Mouse (Mus musculus) adrenal gland, postnatal 14 days (tissue): Measurements from ENCODE around the gene Pde3b. TPM values are rescaled to one million over a fixed set of nuclear protein-coding genes. Genes with fewer than 3 reads are reported as not detected.
A peak's percentile ranks its signal among the peaks of the same experiment; 100 is the strongest.
"Not testable (repeated sequence)": the region's sequence is repeated elsewhere in the genome, so short reads cannot be mapped to it uniquely, and the experiment has no call there.

Experiments
- DNase-seq: peaks from one replicate; pipeline ENCODE4 v3.0.0; 2021; ENCODE audit warnings: mixed read lengths
- long read RNA-seq, 2 experiments: library from polyadenylated mRNA; stranded (forward); transcript quantifications; one replicate each; pipeline ENCODE4 v2.0.0; 2021
- total RNA-seq: library from RNA; stranded (reverse); gene quantifications from 2 replicates; pipeline ENCODE4 v1.2.3, GENCODE M21; 2021

Pde3b gene
- 55.5 and 64.4 TPM in 2 replicates for total RNA-seq
- long read RNA-seq, experiment 1, full-length matches to known transcripts, result 1 of 9 reads
- long read RNA-seq, experiment 1, partial matches to known transcripts, result 2 of 9 reads
- long read RNA-seq, experiment 1, other reads (novel, unspliced or antisense), result 6 of 9 reads
- long read RNA-seq, experiment 2, full-length matches to known transcripts, result 3 of 16 reads
- long read RNA-seq, experiment 2, partial matches to known transcripts, result 4 of 16 reads
- long read RNA-seq, experiment 2, other reads (novel, unspliced or antisense), result 9 of 16 reads

GRCm38 (mm10) chr7:114414421-114415335 lies at the start of gene Pde3b:
Pde3b (plus strand) TSS chr7:114415281.
- peak; percentile 81 for DNase-seq

- peak; percentile 39 for DNase-seq
These were observed 13.0 kb upstream of the Pde3b start for GRCm38 (mm10) chr7:114402130-114402529.

GRCm38 (mm10) chr7:114415336-114416020 lies 397 bp downstream of the Pde3b start:
- peak; percentile 53 for DNase-seq

- peak; percentile 41 for DNase-seq
These were observed 1.2 kb downstream of the Pde3b start for GRCm38 (mm10) chr7:114416021-114416845.

- DNase-seq, result not testable (repeated sequence)
These were observed 4.2 kb downstream of the Pde3b start for GRCm38 (mm10) chr7:114419331-114419730.

- no peak for DNase-seq
These were observed 5.8 kb downstream of the Pde3b start for GRCm38 (mm10) chr7:114420918-114421317.

GRCm38 (mm10) chr7:114422224-114422623 lies 7.1 kb downstream of the Pde3b start:
- DNase-seq, result no peak

- DNase-seq, result no peak
These were observed 14.7 kb downstream of the Pde3b start for GRCm38 (mm10) chr7:114429768-114430167.

GRCm38 (mm10) chr7:114431966-114432365 lies 16.9 kb downstream of the Pde3b start:
- no peak for DNase-seq

- no peak for DNase-seq
These were observed 24.6 kb downstream of the Pde3b start for GRCm38 (mm10) chr7:114439726-114440125.

- DNase-seq, result no peak
These were observed 25.4 kb downstream of the Pde3b start for GRCm38 (mm10) chr7:114440494-114440893.

GRCm38 (mm10) chr7:114452876-114453275 lies 37.8 kb downstream of the Pde3b start:
- no peak for DNase-seq

GRCm38 (mm10) chr7:114453300-114453990 lies 38.4 kb downstream of the Pde3b start:
- DNase-seq, result no peak

- no peak for DNase-seq
These were observed 39.8 kb downstream of the Pde3b start for GRCm38 (mm10) chr7:114454858-114455257.

- no peak for DNase-seq
These were observed 41.8 kb downstream of the Pde3b start for GRCm38 (mm10) chr7:114456904-114457303.

GRCm38 (mm10) chr7:114459909-114460308 lies 44.8 kb downstream of the Pde3b start:
- DNase-seq, result no peak

- no peak for DNase-seq
These were observed 46.6 kb downstream of the Pde3b start for GRCm38 (mm10) chr7:114461727-114462126.

- no peak for DNase-seq
These were observed 51.3 kb downstream of the Pde3b start for GRCm38 (mm10) chr7:114466358-114466757.

- no peak for DNase-seq
These were observed 57.4 kb downstream of the Pde3b start for GRCm38 (mm10) chr7:114472471-114472870.

GRCm38 (mm10) chr7:114474889-114475288 lies 59.8 kb downstream of the Pde3b start:
- DNase-seq, result no peak

GRCm38 (mm10) chr7:114477884-114478283 lies 62.8 kb downstream of the Pde3b start:
- DNase-seq, result no peak
